Mouse (Mus musculus) adrenal gland (tissue): Measurements from ENCODE around the gene Gls2.
"Not testable (repeated sequence)": the region's sequence is repeated elsewhere in the genome, so short reads cannot be mapped to it uniquely, and the experiment has no call there.

Experiments
- intact Hi-C: fragments of 180-260 bp; cut with DNase I; formaldehyde crosslinking; loops from one replicate; pipeline ENCODE4 v1.15.1; 2025

The Gls2 gene

GRCm38 (mm10) chr10:128194551-128195461 is 549 bp downstream of the Gls2 start:
- intact Hi-C loops: no loop called here

DNA sequence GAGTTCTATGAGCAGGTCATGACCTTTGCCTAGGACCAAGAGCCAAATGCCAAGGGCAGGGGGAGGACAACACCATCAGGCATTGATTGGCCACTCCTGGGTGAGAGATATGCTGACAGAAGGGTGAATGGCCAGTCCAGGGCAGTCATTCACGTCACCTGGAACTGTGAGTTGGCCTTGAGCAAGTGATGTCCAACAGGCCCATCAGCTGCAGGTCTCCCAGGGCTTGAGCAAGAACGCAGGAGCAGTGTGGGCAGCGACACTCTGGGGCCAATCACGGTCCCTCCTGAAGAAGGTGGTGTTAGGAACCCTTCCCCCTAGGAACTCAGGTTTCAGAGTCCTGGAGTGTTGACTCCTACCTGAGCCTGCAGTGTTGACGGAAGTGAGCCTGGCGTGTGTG is 7.6 kb downstream of the Gls2 start:
- intact Hi-C loops: no loop called here

DNA sequence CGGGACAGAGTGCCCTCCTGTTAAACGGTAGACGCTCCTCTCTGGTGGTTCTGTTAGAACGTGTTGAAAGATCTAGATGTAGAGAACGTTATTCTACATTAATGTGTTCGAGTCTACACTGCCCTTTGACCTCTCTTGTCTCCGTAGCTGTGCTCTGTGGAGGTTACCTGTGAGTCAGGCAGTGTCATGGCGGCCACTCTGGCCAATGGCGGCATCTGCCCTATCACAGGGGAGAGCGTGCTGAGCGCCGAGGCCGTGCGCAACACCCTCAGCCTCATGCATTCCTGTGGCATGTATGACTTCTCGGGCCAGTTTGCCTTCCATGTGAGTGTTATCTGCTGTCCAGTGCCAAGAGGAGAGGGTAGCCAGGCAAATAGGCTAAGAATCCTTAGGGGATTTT is 10.7 kb downstream of the Gls2 start:
- intact Hi-C loops: no loop called here

- intact Hi-C loops: no loop called here
These were observed 14.1 kb downstream of the Gls2 start for GRCm38 (mm10) chr10:128208326-128208725.

- intact Hi-C loops: no loop called here
These were observed 15.2 kb downstream of the Gls2 start for GRCm38 (mm10) chr10:128209311-128210009.

- intact Hi-C loops: no loop called here
These were observed 15.9 kb downstream of the Gls2 start for GRCm38 (mm10) chr10:128210131-128210530.

- intact Hi-C loops: no loop called here
These were observed 16.7 kb downstream of the Gls2 start for GRCm38 (mm10) chr10:128210954-128211353.

DNA sequence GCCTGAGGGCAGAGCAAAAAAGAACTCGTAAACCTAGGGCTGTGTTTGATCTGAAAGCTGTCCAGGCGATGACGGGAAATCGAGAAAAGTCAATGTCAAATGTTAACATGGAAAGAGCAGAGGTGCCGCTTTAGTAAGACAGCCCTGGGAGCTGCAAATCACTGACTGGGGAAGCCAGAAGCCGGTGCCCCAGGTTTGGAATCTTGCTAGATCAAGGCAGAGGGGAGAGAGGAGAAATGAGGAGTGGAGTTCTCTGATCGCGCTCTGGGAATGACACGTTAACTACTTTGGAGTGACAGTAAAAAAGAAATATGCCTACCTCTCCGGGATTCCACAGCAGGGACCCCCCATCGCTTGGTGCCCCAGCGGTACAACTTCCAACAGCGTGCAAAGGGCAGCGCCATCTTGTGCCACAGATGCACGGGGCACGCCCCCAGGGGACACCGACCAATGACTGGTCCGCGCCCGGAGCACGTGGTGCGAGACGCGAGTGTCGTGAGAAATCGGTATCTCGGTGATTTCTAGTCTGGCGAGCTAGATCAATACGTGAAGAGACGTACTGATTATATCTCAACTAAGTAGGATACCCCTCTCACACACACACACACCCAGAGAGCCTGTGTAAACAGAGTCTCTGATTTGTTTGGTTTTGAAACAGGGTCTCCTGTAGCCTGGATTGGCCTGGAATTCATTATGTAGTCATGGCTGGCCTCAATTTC is 17.3 kb downstream of the Gls2 start, which contains the start of gene Spryd4:
TSS of gene Spryd4 (minus strand) at position 418 of the 719 bp plus-strand sequence.
- intact Hi-C loops: no loop called here

GRCm38 (mm10) chr10:128212148-128212547 is 17.9 kb downstream of the Gls2 start:
- intact Hi-C loops: no loop called here

- intact Hi-C loops: no loop called here
These were observed 18.6 kb downstream of the Gls2 start for GRCm38 (mm10) chr10:128212871-128213323.

DNA sequence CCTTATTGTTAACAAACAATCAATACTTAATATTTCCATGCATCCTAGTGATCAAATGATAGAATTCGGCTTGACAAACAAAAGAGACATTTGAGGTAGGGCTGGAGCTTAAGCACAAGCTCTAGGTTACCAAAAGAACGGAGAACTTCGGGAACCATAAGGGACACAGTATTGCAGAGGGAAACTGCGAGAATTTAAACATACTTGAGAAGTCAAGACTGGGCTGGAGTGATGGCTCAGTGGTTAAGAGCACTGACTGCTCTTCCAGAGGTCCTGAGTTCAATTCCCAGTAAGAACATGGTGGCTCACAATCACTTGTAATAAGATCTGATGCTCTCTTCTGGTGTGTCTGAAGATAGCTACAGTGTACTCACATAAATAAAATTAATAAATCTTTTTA is 19.9 kb downstream of the Gls2 start:
- intact Hi-C loops: not testable (repeated sequence)

DNA sequence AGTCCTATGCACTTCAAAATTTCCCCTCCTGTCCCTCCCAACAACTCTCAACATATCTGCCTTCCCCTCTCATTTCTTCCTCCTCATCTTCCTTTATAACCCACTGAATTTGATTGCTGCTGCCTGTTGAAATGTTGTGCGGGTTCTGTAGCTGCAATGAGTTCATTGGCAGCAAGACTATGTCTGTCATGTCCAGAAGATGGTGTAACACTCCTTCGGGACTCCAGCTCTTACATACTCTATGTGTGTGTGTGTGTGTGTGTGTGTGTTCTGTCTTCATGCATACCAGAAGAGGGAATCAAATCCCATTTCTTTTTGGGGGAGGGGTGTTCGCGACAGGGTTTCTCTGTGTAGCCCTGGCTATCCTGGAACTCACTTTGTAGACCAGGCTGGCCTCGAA is 20.7 kb downstream of the Gls2 start:
- intact Hi-C loops: no loop called here

DNA sequence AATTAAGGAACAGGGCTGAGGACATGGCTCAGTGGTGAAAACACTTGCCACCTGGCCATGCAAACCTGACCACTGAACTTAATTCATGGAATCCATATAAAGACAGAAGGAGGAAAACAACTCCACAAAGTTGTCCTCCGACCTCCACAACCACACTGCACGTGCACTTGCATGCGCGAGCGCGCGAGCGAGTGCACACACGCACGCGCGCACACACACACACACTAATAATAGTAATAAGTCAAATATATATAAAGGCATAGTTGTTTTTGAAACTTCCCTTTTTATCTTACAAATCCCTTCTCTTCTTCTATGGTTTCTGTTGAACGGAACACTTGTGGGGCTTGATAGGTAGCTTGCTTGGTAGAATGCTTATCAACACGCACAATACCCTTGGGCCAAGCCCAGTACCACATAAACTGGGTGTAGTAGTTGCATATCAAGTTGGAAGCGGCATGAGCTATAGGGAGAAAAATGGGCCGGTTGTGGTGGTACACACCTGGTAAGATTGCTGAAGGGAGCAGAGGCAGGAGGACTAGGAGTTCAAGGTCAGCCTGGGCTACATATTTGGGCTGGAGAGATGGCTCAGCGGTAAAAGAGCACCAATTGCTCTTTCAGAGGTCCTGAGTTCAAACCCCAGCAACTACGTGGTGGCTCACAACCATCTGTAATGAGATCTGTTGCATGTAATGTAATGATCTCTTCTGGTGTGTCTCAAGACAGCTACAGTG is 24.3 kb downstream of the Gls2 start:
- intact Hi-C loops: no loop called here

DNA sequence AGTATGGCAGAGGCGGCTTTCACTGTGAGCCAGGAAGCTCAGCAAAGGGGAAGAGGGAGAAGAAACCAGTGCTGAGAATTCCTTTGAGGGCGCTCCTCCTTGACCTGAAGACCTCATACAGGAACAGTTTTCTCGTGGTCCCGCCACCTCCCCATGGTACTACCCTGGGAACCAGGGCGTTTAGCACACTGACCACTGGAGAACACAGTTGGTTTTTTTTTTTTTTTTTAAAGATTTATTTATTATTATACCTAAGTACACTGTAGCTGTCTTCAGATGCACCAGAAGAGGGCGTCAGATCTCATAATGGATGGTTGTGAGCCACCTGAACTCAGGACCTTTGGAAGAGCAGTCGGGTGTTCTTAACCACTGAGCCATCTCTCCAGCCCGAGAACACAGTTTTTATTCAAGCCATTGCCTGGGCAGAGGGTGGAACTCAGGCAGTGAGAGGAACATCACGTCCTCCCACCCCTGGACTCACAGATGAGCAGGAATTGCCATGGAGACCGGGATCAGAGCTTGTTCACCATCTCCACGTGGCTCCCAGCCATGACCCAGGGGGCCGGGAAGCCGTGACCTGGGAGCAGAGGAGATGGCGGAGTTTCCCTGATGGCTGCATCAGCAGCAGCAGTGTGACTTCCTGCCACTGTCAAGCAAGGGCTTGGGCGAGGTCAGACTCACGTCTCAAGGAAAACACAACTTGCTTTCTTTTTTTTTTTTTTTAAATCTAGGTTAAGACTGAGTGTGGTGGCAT is 27.5 kb downstream of the Gls2 start:
- intact Hi-C loops: loop anchor here (5.0 kb wide), 1 partner anchor 61 kb away; no protein-coding TSS in a partner anchor

GRCm38 (mm10) chr10:128225064-128225463 is 30.8 kb downstream of the Gls2 start:
- intact Hi-C loops: no loop called here

- intact Hi-C loops: no loop called here
These were observed 31.3 kb downstream of the Gls2 start, which contains the start of gene Mip for GRCm38 (mm10) chr10:128225538-128225937. Gene Mip, plus strand, starts transcription at chr10:128225838.

DNA sequence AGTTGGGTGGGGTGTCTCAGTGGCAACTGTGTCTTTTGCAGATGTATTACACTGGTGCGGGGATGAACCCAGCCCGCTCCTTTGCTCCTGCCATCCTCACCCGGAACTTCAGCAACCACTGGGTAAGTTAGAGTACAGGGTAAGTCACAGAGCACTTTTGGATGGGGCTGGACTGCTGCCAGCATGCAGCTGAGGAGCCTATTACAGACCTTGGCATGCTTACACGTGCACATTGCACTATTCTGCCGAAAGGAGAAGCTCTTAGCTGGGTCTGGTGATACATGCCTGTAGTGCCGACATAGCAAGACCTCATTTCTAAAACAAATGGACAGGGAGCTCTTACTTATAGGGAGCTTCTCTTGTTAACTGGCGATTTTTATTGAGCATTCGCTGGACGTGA is 33.3 kb downstream of the Gls2 start:
- intact Hi-C loops: no loop called here

GRCm38 (mm10) chr10:128228009-128228408 is 33.8 kb downstream of the Gls2 start:
- intact Hi-C loops: no loop called here

DNA sequence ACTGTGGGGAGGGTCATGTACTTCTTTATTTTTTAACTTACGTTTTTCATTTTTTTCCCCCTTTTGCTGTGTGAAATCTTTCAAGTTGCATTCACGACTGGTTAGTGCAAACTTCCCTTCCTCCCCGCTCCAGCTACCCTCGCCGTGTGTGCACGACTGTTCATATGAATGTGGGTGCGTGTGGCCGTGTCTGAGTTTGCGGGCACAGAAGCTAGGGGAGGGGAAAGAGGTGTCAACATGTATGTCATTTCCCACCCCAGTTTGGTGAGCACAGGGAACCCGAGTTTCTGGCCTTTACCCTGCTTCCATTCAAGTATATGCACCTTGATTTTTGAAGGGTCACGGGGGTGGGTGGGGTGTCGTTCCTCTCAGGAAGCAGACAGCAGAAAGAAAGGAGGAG is 36.3 kb downstream of the Gls2 start:
- intact Hi-C loops: no loop called here

GRCm38 (mm10) chr10:128231146-128231545 is 36.9 kb downstream of the Gls2 start:
- intact Hi-C loops: no loop called here
